In the genomic region with DNA sequence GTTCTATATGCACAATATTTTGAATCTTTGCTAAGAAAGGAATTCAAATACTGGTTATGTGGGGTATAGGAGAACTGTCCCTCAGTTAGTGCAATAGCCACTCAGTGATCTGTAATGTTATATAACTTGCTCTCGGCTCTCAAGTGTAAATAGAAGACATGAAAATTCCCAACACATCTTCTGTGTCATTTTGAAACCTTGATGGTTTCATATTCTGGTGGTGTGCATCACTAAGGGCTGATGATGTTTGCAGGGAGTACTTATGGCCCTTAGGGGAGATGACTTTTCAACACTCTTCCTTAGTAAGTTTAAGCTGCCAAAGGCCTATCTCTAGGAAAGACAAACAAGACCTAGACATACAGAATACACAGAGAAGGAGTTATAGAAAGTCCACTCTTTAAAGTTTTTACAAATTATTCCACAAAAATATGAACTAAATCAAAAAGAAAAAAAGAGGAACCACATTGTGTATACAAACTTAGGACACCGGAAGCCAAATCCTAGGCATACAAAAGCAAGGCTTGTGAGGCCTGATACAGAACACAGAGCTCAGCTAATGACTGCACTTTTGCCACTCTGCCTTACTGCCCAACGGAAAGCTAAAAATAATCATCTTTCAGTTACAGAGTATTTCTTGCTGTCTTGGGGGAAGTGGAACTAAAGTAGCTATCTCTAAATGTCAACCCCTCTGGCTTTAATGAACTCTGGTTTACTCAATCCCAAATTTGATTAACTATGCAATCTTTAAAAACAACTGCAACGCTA, we compare ENCODE assay signal across 13 mouse cellular contexts. TPM values are rescaled to one million over a fixed set of nuclear protein-coding genes. Genes with fewer than 3 reads are reported as not detected.
DNase-seq lines count a peak whose midpoint lies in the region; ATAC-seq and TF ChIP-seq lines count a peak whose summit lies in the region.
"Had no signal": no experiment of that assay in that cellular context is flagged by ENCODE, and none has a peak within 500 bp of the region (broad histone marks: within the 10 kb centered on the region; RNA-seq: fewer than 3 reads in every experiment).

No protein-coding gene starts in this region.

- H3K9ac ChIP-seq in intestine, embryonic 14.5 days (ENCODE audit: low read length): no peak overlapping the region
- H3K9ac ChIP-seq in intestine, embryonic 15.5 days: no peak overlapping the region
- H3K9ac ChIP-seq in MEL (ENCODE audit: control insufficient read depth, low read depth, low read length, poor library complexity, severe bottlenecking): no peak overlapping the region
- no peak overlapping the region for H3K9ac ChIP-seq in liver, embryonic 15.5 days
- no peak overlapping the region for H3K9ac ChIP-seq in midbrain, embryonic 13.5 days (replicated peaks)
- H3K9ac ChIP-seq: hindbrain, embryonic 13.5 days; limb, embryonic 15.5 days had no signal

- DNase-seq in intestine, embryonic 14.5 days (ENCODE audit: low spot score): no peak
- DNase-seq in 416B (ENCODE audit: low read depth) (peak; percentile 60), MEL (ENCODE audit: low read depth, low spot score) (peak; percentile 49)
- DNase-seq in adrenal gland, postnatal 10 days: no peak
- no peak for DNase-seq in testis, postnatal 14 days (ENCODE audit: low spot score)
- DNase-seq: right cerebral cortex, postnatal 4 days; thymus, postnatal 14 days had no signal

- TF ChIP-seq RAD21 in MEL (IDR thresholded peaks at IDR 0.05; ENCODE audit: low read depth, low read length): no peak

- no peak overlapping the region for H3K4me2 ChIP-seq in intestine, embryonic 14.5 days (ENCODE audit: low read length)
- H3K4me2 ChIP-seq in intestine, embryonic 15.5 days (replicated peaks): no peak overlapping the region
- no peak overlapping the region for H3K4me2 ChIP-seq in liver, embryonic 15.5 days
- no peak overlapping the region for H3K4me2 ChIP-seq in midbrain, embryonic 13.5 days (replicated peaks)
- H3K4me2 ChIP-seq: hindbrain, embryonic 13.5 days; limb, embryonic 15.5 days had no signal

- WGBS in intestine, embryonic 14.5 days: 58% methylated on average over 4 of the region's 4 CpGs
- 59% methylated on average over 4 of the region's 4 CpGs for WGBS in intestine, embryonic 15.5 days
- 29% methylated on average over 4 of the region's 4 CpGs for WGBS in liver, embryonic 15.5 days (ENCODE audit: insufficient replicate concordance)
- 91% methylated on average over 4 of the region's 4 CpGs for WGBS in midbrain, embryonic 13.5 days

- H3K27ac ChIP-seq in intestine, embryonic 14.5 days (ENCODE audit: low read depth): 0 out of 2 replicates have a peak overlapping the region, but pooled peaks have one; percentile 19
- no peak overlapping the region for H3K27ac ChIP-seq in intestine, embryonic 15.5 days
- H3K27ac ChIP-seq in MEL (ENCODE audit: control insufficient read depth, low read depth, low read length): no peak overlapping the region
- peak overlapping the region; percentile 29; the same call in 1 of the 2 replicates for H3K27ac ChIP-seq in liver, embryonic 15.5 days (replicated peaks)
- H3K27ac ChIP-seq in midbrain, embryonic 13.5 days: no peak overlapping the region
- H3K27ac ChIP-seq: hindbrain, embryonic 13.5 days; kidney, postnatal 0 days; limb, embryonic 15.5 days had no signal

- no peaks in the 10 kb centered on the region for H3K27me3 ChIP-seq in intestine, embryonic 14.5 days (replicated peaks; ENCODE audit: control insufficient read depth, insufficient read depth, low read length)
- H3K27me3 ChIP-seq in intestine, embryonic 15.5 days (replicated peaks): no peaks in the 10 kb centered on the region
- no peaks in the 10 kb centered on the region for H3K27me3 ChIP-seq in MEL (ENCODE audit: control insufficient read depth in 1 of 2, insufficient read depth in 2 of 2, low read length in 2 of 2)
- H3K27me3 ChIP-seq in liver, embryonic 15.5 days: no peaks in the 10 kb centered on the region
- H3K27me3 ChIP-seq in midbrain, embryonic 13.5 days: no peaks in the 10 kb centered on the region
- H3K27me3 ChIP-seq: hindbrain, embryonic 13.5 days; limb, embryonic 15.5 days had no signal

- no peak overlapping the region for H3K4me3 ChIP-seq in intestine, embryonic 14.5 days (ENCODE audit: low read depth, low read length)
- no peak overlapping the region for H3K4me3 ChIP-seq in intestine, embryonic 15.5 days (replicated peaks)
- H3K4me3 ChIP-seq in MEL (ENCODE audit: control insufficient read depth in 1 of 2, insufficient read depth in 1 of 2, low read depth in 2 of 2, low read length in 2 of 2): no peak overlapping the region
- no peak overlapping the region for H3K4me3 ChIP-seq in liver, embryonic 15.5 days (replicated peaks)
- H3K4me3 ChIP-seq in midbrain, embryonic 13.5 days (replicated peaks): no peak overlapping the region
- H3K4me3 ChIP-seq: hindbrain, embryonic 13.5 days; limb, embryonic 15.5 days had no signal

- H3K9me3 ChIP-seq in intestine, embryonic 14.5 days (ENCODE audit: control insufficient read depth, low read length): no peaks in the 10 kb centered on the region
- no peaks in the 10 kb centered on the region for H3K9me3 ChIP-seq in intestine, embryonic 15.5 days
- H3K9me3 ChIP-seq in MEL (replicated peaks; ENCODE audit: insufficient read depth, low read length): no peaks in the 10 kb centered on the region
- no peaks in the 10 kb centered on the region for H3K9me3 ChIP-seq in liver, embryonic 15.5 days (replicated peaks)
- H3K9me3 ChIP-seq in midbrain, embryonic 13.5 days: no peaks in the 10 kb centered on the region
- H3K9me3 ChIP-seq: hindbrain, embryonic 13.5 days; limb, embryonic 15.5 days had no signal

- H3K79me2 ChIP-seq in MEL (ENCODE audit: control insufficient read depth, insufficient read depth, low read length, poor library complexity): peaks cover 22% of the 10 kb centered on the region

- no peak for TF ChIP-seq POLR2A in MEL (IDR thresholded peaks at IDR 0.05; ENCODE audit: control insufficient read depth in 1 of 2, insufficient read depth in 1 of 2, low read depth in 1 of 2, low read length in 2 of 2, poor library complexity in 1 of 2)

- H3K4me1 ChIP-seq in intestine, embryonic 14.5 days (replicated peaks; ENCODE audit: control insufficient read depth, insufficient read depth, low read length): peaks cover 12% of the 10 kb centered on the region
- no peaks in the 10 kb centered on the region for H3K4me1 ChIP-seq in intestine, embryonic 15.5 days (replicated peaks)
- H3K4me1 ChIP-seq in MEL (ENCODE audit: control insufficient read depth in 1 of 2, insufficient read depth in 2 of 2, low read length in 2 of 2): peaks cover 8 to 9% of the 10 kb centered on the region in 2 experiments
- peaks cover 29% of the 10 kb centered on the region for H3K4me1 ChIP-seq in liver, embryonic 15.5 days (replicated peaks)
- peaks cover 5% of the 10 kb centered on the region; the same call in 1 of the 2 replicates for H3K4me1 ChIP-seq in midbrain, embryonic 13.5 days (replicated peaks)
- H3K4me1 ChIP-seq: limb, embryonic 15.5 days had no signal

- TF ChIP-seq CTCF in MEL (IDR thresholded peaks at IDR 0.05 in 2 of 3, conservative IDR thresholded peaks at IDR 0.05 in 1 of 3; ENCODE audit: control insufficient read depth in 1 of 3, insufficient read depth in 1 of 3, low read depth in 2 of 3, low read length in 3 of 3, poor library complexity in 1 of 3, severe bottlenecking in 1 of 3): no peak

- no peaks in the 10 kb centered on the region for H3K36me3 ChIP-seq in intestine, embryonic 14.5 days (ENCODE audit: control insufficient read depth, insufficient read depth, low read length)
- H3K36me3 ChIP-seq in intestine, embryonic 15.5 days: no peaks in the 10 kb centered on the region
- H3K36me3 ChIP-seq in MEL (ENCODE audit: control insufficient read depth in 1 of 2, insufficient read depth in 2 of 2, low read length in 2 of 2): peaks cover 1 to 38% of the 10 kb centered on the region in 2 experiments
- no peaks in the 10 kb centered on the region for H3K36me3 ChIP-seq in liver, embryonic 15.5 days (replicated peaks)
- H3K36me3 ChIP-seq in midbrain, embryonic 13.5 days: no peaks in the 10 kb centered on the region
- H3K36me3 ChIP-seq: hindbrain, embryonic 13.5 days had no signal

- peak; percentile 18 to 39; a peak in 2 of 4 replicates for TF ChIP-seq EP300 in MEL (IDR thresholded peaks at IDR 0.05; ENCODE audit: low read depth in 1 of 2, low read length in 2 of 2)

- ATAC-seq in intestine, embryonic 14.5 days (replicated peaks; ENCODE audit: low FRiP score, low TSS enrichment, low read depth): no peak
- ATAC-seq in intestine, embryonic 15.5 days: no peak
- no peak for ATAC-seq in liver, embryonic 15.5 days (ENCODE audit: insufficient read depth)
- no peak for ATAC-seq in midbrain, embryonic 13.5 days

TF ChIP-seq in MEL, 35 proteins besides CTCF, POLR2A, EP300 and RAD21:
- TF ChIP-seq MEF2A (IDR thresholded peaks at IDR 0.05; ENCODE audit: extremely low read depth, insufficient replicate concordance, low read depth, low read length, poor library complexity, severe bottlenecking): peak; percentile 51; the same call in 1 of the 2 replicates
- no peak for TF ChIP-seq ZC3H11A (IDR thresholded peaks at IDR 0.05; ENCODE audit: low read depth, low read length)
- TF ChIP-seq ETS1 (IDR thresholded peaks at IDR 0.05; ENCODE audit: low read depth, low read length): peak; percentile 16; the same call in 1 of the 2 replicates
- no peak for TF ChIP-seq MAFK (IDR thresholded peaks at IDR 0.05; ENCODE audit: borderline replicate concordance, low read depth, low read length)
- TF ChIP-seq BHLHE40 (IDR thresholded peaks at IDR 0.05; ENCODE audit: borderline replicate concordance, low read depth, low read length): no peak

RNA-seq across cellular contexts. Expression of a gene that starts 55.0 kb away (rescaled TPM):
- 51.4 and 60.6 TPM in 2 replicates for polyA plus RNA-seq in intestine, embryonic 14.5 days (2014; fragmentation: Nextera tagmentation; extraction: Ambion mirVana)
- 46.4 and 49.2 TPM in 2 replicates for polyA plus RNA-seq in intestine, embryonic 15.5 days (2015; fragmentation: Nextera tagmentation; extraction: Ambion mirVana)
- total RNA-seq in MEL (2012; rRNA removed): 7.7 and 8.8 TPM in 2 replicates
- 10 to 100 TPM in 1 of 2 experiments, not detected in 1; 21.5 TPM for polyA plus RNA-seq in MEL (2012; ENCODE audit: insufficient read depth in 1 of 2, insufficient read length in 2 of 2, low read depth in 1 of 2, low replicate concordance in 2 of 2, missing spikeins in 1 of 2)
- 25.3 and 29.4 TPM in 2 replicates for polyA plus RNA-seq in liver, embryonic 15.5 days (2015; fragmentation: Nextera tagmentation; extraction: Ambion mirVana)
- 10 to 100 TPM; 27.9 to 32.8 TPM for total RNA-seq in adrenal gland, postnatal 10 days (2021)
- polyA plus RNA-seq in midbrain, embryonic 13.5 days (2015; fragmentation: Nextera tagmentation; extraction: Ambion mirVana): 68.3 and 70.2 TPM in 2 replicates

Comparison
In these comparisons a context has a peak if more than half of its experiments do, and no peak if none do; other contexts are left out.
1. H3K27ac ChIP-seq: peak in intestine, embryonic 14.5 days (single experiment) and liver, embryonic 15.5 days (single experiment); none in intestine, embryonic 15.5 days (single experiment), MEL (single experiment) and midbrain, embryonic 13.5 days (single experiment).
2. DNase-seq: peak in 416B (single experiment) and MEL (single experiment); none in intestine, embryonic 14.5 days (single experiment), adrenal gland, postnatal 10 days (single experiment) and testis, postnatal 14 days (single experiment).